Mouse (Mus musculus) embryonic facial prominence, embryonic 15.5 days (tissue): ENCODE measurements around the gene Tppp3. TPM values are rescaled to one million over a fixed set of nuclear protein-coding genes. Genes with fewer than 3 reads are reported as not detected.

Experiments used
- ATAC-seq: fragments of 200-750 bp; cut with Nextera tagmentation; 2 replicates; pipeline ENCODE4 v1.8.0; 2017; ENCODE audit warnings: low read depth, moderate TSS enrichment; ENCODE audit not compliant: insufficient number of reproducible peaks, low FRiP score, low TSS enrichment
- H3K27ac ChIP-seq: fragments of 300-500 bp; sonication (generic); replicated peaks from 2 replicates; pipeline ENCODE4 v1.5.1; 2015; ENCODE audit warnings: mild to moderate bottlenecking, inconsistent platforms
- H3K27me3 ChIP-seq: fragments of 300-500 bp; sonication (generic); 2 replicates; pipeline ENCODE4 v1.6.1; 2015; ENCODE audit warnings: inconsistent platforms
- H3K36me3 ChIP-seq: fragments of 300-500 bp; sonication (generic); 2 replicates; pipeline ENCODE4 v1.6.1; 2015; ENCODE audit warnings: mild to moderate bottlenecking, inconsistent platforms
- H3K4me1 ChIP-seq: fragments of 300-500 bp; sonication (generic); 2 replicates; pipeline ENCODE4 v1.6.1; 2015; ENCODE audit warnings: inconsistent platforms
- H3K4me2 ChIP-seq: fragments of 300-500 bp; sonication (generic); replicated peaks from 2 replicates; pipeline ENCODE4 v1.6.1; 2015; ENCODE audit warnings: mild to moderate bottlenecking, inconsistent platforms
- H3K4me3 ChIP-seq: fragments of 300-500 bp; sonication (generic); replicated peaks from 2 replicates; pipeline ENCODE4 v1.5.1; 2015; ENCODE audit warnings: mild to moderate bottlenecking, inconsistent platforms
- H3K9ac ChIP-seq: fragments of 300-500 bp; sonication (generic); 2 replicates; pipeline ENCODE4 v1.6.1; 2015; ENCODE audit warnings: inconsistent platforms
- H3K9me3 ChIP-seq: fragments of 300-500 bp; sonication (generic); replicated peaks from 2 replicates; pipeline ENCODE4 v1.6.1; 2016; ENCODE audit warnings: inconsistent platforms
- WGBS: fragments of 180-500 bp; shearing (Covaris S2); methylation state at CpG from one replicate; pipeline ENCODE4 v1.1.7; 2015; 5-methylcytosine and 5-hydroxymethylcytosine counted together
- polyA plus RNA-seq: library from polyadenylated mRNA; unstranded; fragments of >200 nt; fragmentation: Nextera tagmentation; extraction: Ambion mirVana; gene quantifications from 2 replicates; pipeline ENCODE4 v1.2.1, GENCODE M21; 2015

The Tppp3 gene
- polyA plus RNA-seq, 1 experiment from 2014 or later = 180 TPM

GRCm38 (mm10) chr8:105508758-105509157 is 37.4 kb upstream of the Tppp3 start:
- peak overlapping the region; percentile 31 for H3K27ac ChIP-seq
- no peak overlapping the region for H3K4me2 ChIP-seq

GRCm38 (mm10) chr8:105506977-105507376 is 35.7 kb upstream of the Tppp3 start:
- Histone ChIP-seq H3K27ac (no peak overlapping the region), H3K9ac (no peak overlapping the region), H3K9me3 (no peaks in the 10 kb centered on the region), H3K27me3 (no peaks in the 10 kb centered on the region), H3K4me1 (peaks cover 25% of the 10 kb centered on the region), H3K4me3 (no peak overlapping the region), H3K4me2 (no peak overlapping the region), H3K36me3 (no peaks in the 10 kb centered on the region)
- no peak for ATAC-seq
- 51% methylated on average over 6 of the region's 6 CpGs for whole genome bisulfite sequencing

More at GRCm38 (mm10) chr8:105508758-105509157, 37.4 kb upstream of the Tppp3 start:
- no peak overlapping the region for H3K4me3 ChIP-seq
- ATAC-seq = no peak
- H3K9ac ChIP-seq = no peak overlapping the region
- 16% methylated on average over 2 of the region's 2 CpGs for WGBS
- peaks cover 25% of the 10 kb centered on the region for H3K4me1 ChIP-seq
- no peaks in the 10 kb centered on the region for H3K27me3 ChIP-seq
- H3K9me3 ChIP-seq = no peaks in the 10 kb centered on the region
- no peaks in the 10 kb centered on the region for H3K36me3 ChIP-seq

- ATAC-seq = no peak
- Histone ChIP-seq H3K27ac (no peak overlapping the region), H3K4me1 (peaks cover 15% of the 10 kb centered on the region), H3K27me3 (no peaks in the 10 kb centered on the region), H3K36me3 (no peaks in the 10 kb centered on the region), H3K9ac (no peak overlapping the region), H3K9me3 (no peaks in the 10 kb centered on the region), H3K4me2 (no peak overlapping the region), H3K4me3 (no peak overlapping the region)
- 90% methylated on average over 3 of the region's 3 CpGs for WGBS
Measured at GRCm38 (mm10) chr8:105504617-105505016, 33.3 kb upstream of the Tppp3 start.

GRCm38 (mm10) chr8:105499787-105500186 is 28.5 kb upstream of the Tppp3 start:
- Histone ChIP-seq H3K4me3 (no peak overlapping the region), H3K9me3 (no peaks in the 10 kb centered on the region), H3K36me3 (no peaks in the 10 kb centered on the region), H3K9ac (no peak overlapping the region), H3K4me2 (no peak overlapping the region), H3K27me3 (no peaks in the 10 kb centered on the region), H3K4me1 (peaks cover 19% of the 10 kb centered on the region), H3K27ac (no peak overlapping the region)
- ATAC-seq = no peak
- WGBS = 65% methylated on average over 12 of the region's 12 CpGs

GRCm38 (mm10) chr8:105496439-105497180 is 25.3 kb upstream of the Tppp3 start, which contains the start of gene Zdhhc1:
Zdhhc1 (minus strand) TSS chr8:105496902.
- H3K36me3 ChIP-seq = no peaks in the 10 kb centered on the region
- H3K4me1 ChIP-seq = peaks cover 24% of the 10 kb centered on the region
- WGBS = under 1% methylated on average over 68 of the region's 68 CpGs
- ATAC-seq = peak; percentile 81
- H3K4me3 ChIP-seq = peak within 1 kb of the TSS; percentile 72
- no peaks in the 10 kb centered on the region for H3K27me3 ChIP-seq
- H3K9ac ChIP-seq = peak within 1 kb of the TSS; percentile 92
- H3K4me2 ChIP-seq = peak within 1 kb of the TSS; percentile 79
- H3K27ac ChIP-seq = peak within 1 kb of the TSS; percentile 89
- no peaks in the 10 kb centered on the region for H3K9me3 ChIP-seq

GRCm38 (mm10) chr8:105495350-105496302 is 24.3 kb upstream of the Tppp3 start:
- peak overlapping the region; percentile 89 for H3K27ac ChIP-seq
- WGBS = 28% methylated on average over 17 of the region's 17 CpGs
- peaks cover 24% of the 10 kb centered on the region for H3K4me1 ChIP-seq
- H3K9ac ChIP-seq = peak overlapping the region; percentile 92; the same call in 1 of the 2 replicates
- no peaks in the 10 kb centered on the region for H3K9me3 ChIP-seq
- H3K36me3 ChIP-seq = no peaks in the 10 kb centered on the region
- peak overlapping the region; percentile 79 for H3K4me2 ChIP-seq
- H3K27me3 ChIP-seq = no peaks in the 10 kb centered on the region
- ATAC-seq = no peak
- peak overlapping the region; percentile 72 for H3K4me3 ChIP-seq

- H3K27ac ChIP-seq = peak overlapping the region; percentile 89
- no peaks in the 10 kb centered on the region for H3K27me3 ChIP-seq
- WGBS = 62% methylated on average over 3 of the region's 3 CpGs
- no peaks in the 10 kb centered on the region for H3K9me3 ChIP-seq
- no peak overlapping the region for H3K4me3 ChIP-seq
- H3K4me2 ChIP-seq = 0 out of 2 replicates have a peak overlapping the region, but pooled peaks have one; percentile 79
- no peak for ATAC-seq
- H3K36me3 ChIP-seq = no peaks in the 10 kb centered on the region
- peaks cover 24% of the 10 kb centered on the region for H3K4me1 ChIP-seq
- no peak overlapping the region for H3K9ac ChIP-seq
Measured at GRCm38 (mm10) chr8:105494566-105494965, 23.2 kb upstream of the Tppp3 start.

- Histone ChIP-seq H3K4me3 (no peak overlapping the region), H3K36me3 (no peaks in the 10 kb centered on the region), H3K9me3 (no peaks in the 10 kb centered on the region), H3K4me1 (peaks cover 24% of the 10 kb centered on the region), H3K9ac (no peak overlapping the region), H3K4me2 (no peak overlapping the region), H3K27ac (no peak overlapping the region), H3K27me3 (no peaks in the 10 kb centered on the region)
- no peak for ATAC-seq
- WGBS = 12% methylated on average over 3 of the region's 3 CpGs
Measured at GRCm38 (mm10) chr8:105493495-105493894, 22.2 kb upstream of the Tppp3 start.

GRCm38 (mm10) chr8:105489281-105489680 is 18.0 kb upstream of the Tppp3 start:
- Histone ChIP-seq H3K27me3 (no peaks in the 10 kb centered on the region), H3K36me3 (peaks cover 12% of the 10 kb centered on the region; the same call in 1 of the 2 replicates), H3K4me3 (no peak overlapping the region), H3K9me3 (no peaks in the 10 kb centered on the region), H3K27ac (no peak overlapping the region), H3K9ac (no peak overlapping the region), H3K4me1 (peaks cover 4% of the 10 kb centered on the region), H3K4me2 (no peak overlapping the region)
- WGBS = 55% methylated on average over 1 of the region's 1 CpGs
- no peak for ATAC-seq

- whole genome bisulfite sequencing = 69% methylated on average over 3 of the region's 3 CpGs
- no peak overlapping the region for H3K9ac ChIP-seq
- H3K4me1 ChIP-seq = peaks cover 16% of the 10 kb centered on the region
- H3K9me3 ChIP-seq = no peaks in the 10 kb centered on the region
- no peak for ATAC-seq
- H3K36me3 ChIP-seq = peaks cover 12% of the 10 kb centered on the region; the same call in 1 of the 2 replicates
- H3K4me2 ChIP-seq = no peak overlapping the region
- no peak overlapping the region for H3K4me3 ChIP-seq
- H3K27ac ChIP-seq = no peak overlapping the region
- no peaks in the 10 kb centered on the region for H3K27me3 ChIP-seq
Measured at GRCm38 (mm10) chr8:105488082-105488481, 16.8 kb upstream of the Tppp3 start.

GRCm38 (mm10) chr8:105484392-105484791 is 13.1 kb upstream of the Tppp3 start:
- Histone ChIP-seq H3K4me1 (peaks cover 32% of the 10 kb centered on the region), H3K4me2 (no peak overlapping the region), H3K4me3 (no peak overlapping the region), H3K27ac (peak overlapping the region; percentile 70), H3K9ac (no peak overlapping the region), H3K36me3 (peaks cover 12% of the 10 kb centered on the region; the same call in 1 of the 2 replicates), H3K27me3 (no peaks in the 10 kb centered on the region), H3K9me3 (no peaks in the 10 kb centered on the region)
- no peak for ATAC-seq
- 25% methylated on average over 2 of the region's 2 CpGs for WGBS
